Mouse (Mus musculus) brain, embryonic 14.5 days (tissue): ENCODE data around the gene Hip1r.

Experiments
- CTCF ChIP-seq: fragments of 200-500 bp; IDR thresholded peaks from 2 replicates; pipeline ENCODE4 v1.5.1; 2012; ENCODE audit warnings: inconsistent platforms, mild to moderate bottlenecking, moderate library complexity, borderline replicate concordance; ENCODE audit not compliant: insufficient read depth, insufficient read length; ENCODE audit errors: extremely low read depth
- POLR2A ChIP-seq: fragments of 200-500 bp; IDR thresholded peaks from 2 replicates; pipeline ENCODE4 v1.6.1; 2012; ENCODE audit warnings: mild to moderate bottlenecking, inconsistent platforms, borderline replicate concordance; ENCODE audit not compliant: poor library complexity, insufficient read depth, insufficient read length, severe bottlenecking; ENCODE audit errors: extremely low read depth

DNA sequence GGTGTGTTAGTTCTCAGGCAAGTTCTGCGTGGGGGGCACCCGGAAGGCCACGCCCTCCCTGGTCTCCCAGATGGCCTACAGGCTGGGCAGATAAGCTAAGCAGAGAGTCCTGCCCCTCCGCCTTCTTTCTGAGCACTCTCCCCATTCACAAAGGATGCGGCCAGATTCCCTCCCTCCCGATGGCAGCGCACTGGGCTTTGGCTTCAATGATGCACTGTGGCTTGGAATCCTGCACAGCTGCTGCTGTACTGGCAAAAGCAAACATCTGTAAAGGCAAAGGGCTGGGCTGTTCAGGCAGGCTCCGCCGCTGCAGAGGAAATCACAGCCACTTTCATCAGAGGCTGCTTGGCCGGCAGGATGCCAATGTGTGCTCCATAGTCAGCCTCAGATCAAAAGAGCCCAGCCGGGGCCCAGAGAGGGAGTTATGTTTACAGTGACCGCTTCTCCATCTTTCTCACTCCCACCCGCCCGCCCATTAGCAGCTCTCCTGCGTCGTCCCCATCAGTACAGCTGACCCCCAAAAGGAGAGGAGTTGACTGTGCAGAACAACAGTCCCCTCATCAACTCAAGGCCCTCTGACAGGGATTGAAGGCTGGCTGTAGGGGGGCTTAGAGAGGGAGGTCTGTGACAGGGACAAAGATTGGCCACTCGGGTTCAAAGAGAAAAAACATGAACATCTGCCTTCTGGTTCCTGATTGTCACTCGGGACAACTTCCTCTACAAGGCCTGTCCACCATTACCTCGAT, 37.7 kb downstream of the Hip1r start:
- TF ChIP-seq CTCF (no peak), POLR2A (no peak)
